Mouse (Mus musculus): ENCODE data around the gene Celf1.
"Not testable (repeated sequence)": the region's sequence is repeated elsewhere in the genome, so short reads cannot be mapped to it uniquely, and the experiment has no call there.

The Celf1 gene

GRCm38 (mm10) chr2:90941744-90942143, 1.6 kb downstream of the Celf1 start:
- DNase-seq = no peak

DNA sequence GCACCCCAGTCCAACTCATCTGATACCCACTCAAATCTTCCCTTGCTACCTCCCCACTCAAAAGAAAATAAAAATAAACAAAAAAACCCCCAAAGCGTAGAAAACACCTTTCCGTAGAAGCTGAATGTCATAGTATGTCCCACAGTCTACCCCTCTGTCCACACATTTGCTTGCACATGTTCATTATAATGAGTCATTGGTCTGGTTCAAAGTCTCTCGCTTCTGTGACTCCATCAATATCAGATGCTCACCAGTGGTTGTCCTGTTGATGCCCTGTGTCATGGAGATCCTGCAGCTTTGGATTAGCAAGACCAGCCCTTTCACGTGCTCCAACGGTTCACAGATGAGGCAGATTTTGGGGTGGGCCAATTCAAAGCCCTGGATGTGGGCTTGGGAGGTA, 10.0 kb downstream of the Celf1 start:
- DNase-seq = no peak

GRCm38 (mm10) chr2:90950582-90951194, 10.5 kb downstream of the Celf1 start:
- DNase-seq = no peak

DNA sequence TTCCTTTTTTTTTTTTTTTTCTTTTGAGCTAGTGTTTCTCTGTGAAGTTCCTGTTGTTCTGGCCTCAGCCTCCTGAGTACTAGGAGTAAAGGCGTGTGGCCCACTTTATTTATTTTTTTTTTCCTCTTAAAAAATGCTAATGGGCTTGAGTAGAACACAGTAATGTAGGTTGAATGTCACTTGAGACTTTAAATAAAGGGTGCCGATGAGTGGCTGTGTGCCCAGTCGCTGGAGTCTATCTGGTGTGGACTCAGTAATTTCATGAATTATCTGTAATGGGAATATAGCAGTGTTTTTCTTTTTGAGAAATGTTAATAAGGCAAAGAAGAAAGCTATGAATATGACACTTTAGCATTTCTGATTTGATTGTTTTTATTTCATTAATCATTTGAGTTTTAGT, 13.3 kb downstream of the Celf1 start:
- no peak for DNase-seq

DNA sequence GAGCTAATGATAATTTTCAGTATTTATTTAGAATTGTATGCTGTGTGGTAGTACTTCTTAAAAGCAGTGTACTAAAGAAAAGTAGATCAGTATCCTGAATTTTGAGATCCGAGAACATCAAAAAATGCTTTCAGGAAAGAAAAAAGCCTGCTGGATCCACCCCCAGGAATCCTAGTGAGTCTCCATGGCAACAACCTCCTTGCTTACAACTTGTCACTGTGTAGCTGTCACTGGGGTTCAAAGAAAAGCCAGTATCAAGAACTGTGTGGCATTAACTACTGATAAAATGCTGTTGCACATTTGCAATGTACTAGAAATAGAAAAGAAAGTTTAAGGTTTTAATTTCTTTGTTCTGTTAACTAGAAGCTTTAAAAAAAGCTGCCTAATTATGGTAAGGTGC, 15.9 kb downstream of the Celf1 start:
- no peak for DNase-seq

DNA sequence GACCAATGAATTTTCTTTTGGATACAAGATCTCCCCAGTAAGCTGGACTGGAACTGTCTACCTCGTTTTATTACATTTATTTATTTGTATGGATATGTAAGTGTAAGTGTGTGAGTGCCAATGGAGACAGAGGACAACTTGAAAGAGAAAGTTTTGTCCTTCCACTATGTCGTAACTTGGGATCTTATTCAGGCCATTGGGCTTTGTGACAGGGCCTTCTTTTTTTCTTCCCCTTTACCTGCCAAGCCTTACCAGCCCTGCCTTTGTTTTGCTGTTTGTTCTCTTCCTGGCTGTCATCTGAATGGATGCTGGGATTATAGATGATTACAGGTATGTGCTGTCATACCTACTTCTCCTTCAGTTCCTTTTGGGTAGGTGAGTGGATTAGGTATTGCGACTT, 18.7 kb downstream of the Celf1 start:
- DNase-seq = no peak

DNA sequence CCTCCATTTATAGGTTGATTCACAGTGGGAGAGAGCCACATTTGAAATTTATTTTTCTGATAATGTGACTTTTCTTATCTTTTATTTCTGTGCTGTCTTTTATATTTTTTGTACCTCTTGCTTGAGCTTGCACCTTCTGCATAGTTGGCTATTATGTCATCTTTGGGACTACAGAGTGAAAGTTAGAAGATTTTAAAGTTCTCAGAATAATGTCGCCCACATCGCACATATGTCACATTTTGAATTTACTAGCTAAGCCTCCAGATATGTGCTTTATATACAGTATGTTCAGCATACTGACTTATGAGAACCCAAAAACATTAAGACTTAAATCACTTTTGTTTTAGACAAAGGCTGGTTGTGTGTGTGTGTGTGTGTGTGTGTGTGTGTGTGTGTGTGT, 19.8 kb downstream of the Celf1 start:
- DNase-seq = no peak

- no peak for DNase-seq
Observed at GRCm38 (mm10) chr2:90963304-90963703, 23.1 kb downstream of the Celf1 start.

GRCm38 (mm10) chr2:90964811-90965465, 24.8 kb downstream of the Celf1 start:
- DNase-seq = peak; percentile 18

GRCm38 (mm10) chr2:90965466-90966080, 25.4 kb downstream of the Celf1 start:
- DNase-seq = no peak

- no peak for DNase-seq
Observed at GRCm38 (mm10) chr2:90970606-90971005, 30.4 kb downstream of the Celf1 start.

- DNase-seq = no peak
Observed at GRCm38 (mm10) chr2:90974101-90974500, 33.9 kb downstream of the Celf1 start.

DNA sequence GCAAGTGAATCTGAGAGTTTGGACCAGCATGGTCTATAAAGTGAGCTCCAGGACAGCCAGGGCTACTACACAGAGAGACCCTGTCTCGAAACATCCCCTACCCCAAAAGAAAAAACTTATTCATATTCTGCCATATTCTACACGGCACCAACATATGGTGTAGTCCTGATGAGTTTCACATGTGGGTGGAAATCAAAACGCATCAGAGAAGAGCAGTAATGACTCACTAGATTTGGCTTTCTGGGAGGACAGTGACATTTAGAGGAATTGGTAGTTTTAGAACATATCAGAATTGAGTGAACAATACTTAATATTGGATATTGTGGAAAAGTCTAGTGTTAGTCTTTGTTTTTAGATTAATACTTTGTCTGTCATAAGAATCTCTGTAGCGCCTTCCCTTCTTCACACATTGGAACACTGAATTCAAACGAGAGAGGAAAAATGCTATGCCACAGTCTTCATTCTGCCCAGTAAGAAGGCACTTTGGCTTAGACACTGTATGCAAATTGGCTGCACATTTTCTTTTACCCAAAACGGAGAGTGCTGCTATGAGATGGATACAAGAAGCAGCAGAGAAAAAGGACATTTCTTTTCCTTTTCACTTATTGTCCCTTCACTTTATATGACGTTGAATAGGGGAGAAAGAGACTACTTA, 35.1 kb downstream of the Celf1 start:
- no peak for DNase-seq

GRCm38 (mm10) chr2:90976590-90976989, 36.4 kb downstream of the Celf1 start:
- DNase-seq = no peak

DNA sequence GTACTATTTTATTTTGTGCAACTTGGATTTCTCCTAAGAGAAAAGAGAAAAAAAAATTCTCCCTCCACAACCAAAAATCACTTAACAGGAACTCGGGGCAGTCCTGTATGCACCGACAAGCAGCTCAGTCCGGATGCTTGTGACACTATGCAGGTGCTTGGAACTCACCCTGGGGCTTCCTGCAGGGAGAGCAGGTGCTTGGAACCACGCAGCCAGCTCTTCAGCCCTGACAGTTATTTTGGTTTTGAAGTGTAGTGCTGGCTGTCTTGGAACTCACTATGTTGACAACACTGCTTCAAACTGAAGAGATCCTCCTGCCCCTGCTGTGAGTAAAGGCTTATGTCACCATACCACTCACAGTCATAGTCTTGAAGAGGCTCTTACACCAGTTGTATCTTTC, 37.1 kb downstream of the Celf1 start:
- no peak for DNase-seq

- DNase-seq = no peak
Observed at GRCm38 (mm10) chr2:90986055-90986454, 45.9 kb downstream of the Celf1 start.

DNA sequence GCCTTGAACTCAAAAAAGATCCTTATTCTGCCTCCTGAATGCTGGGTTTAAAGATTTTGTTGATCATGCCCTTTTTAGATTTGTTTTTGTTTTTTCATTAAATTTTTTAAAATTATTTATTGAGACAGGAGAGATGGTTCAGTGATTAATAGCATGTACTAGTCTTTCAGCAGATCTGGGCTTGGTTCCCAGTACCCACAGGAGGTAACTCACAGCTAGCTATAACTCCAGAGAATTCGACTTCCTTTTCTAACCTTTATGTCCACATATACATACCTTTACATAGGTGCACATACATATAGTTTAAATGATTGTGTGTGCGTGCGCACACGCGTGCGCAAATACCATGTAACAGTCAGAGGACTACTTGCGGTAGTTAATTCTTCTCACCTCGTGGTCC, 68.4 kb downstream of the Celf1 start:
- DNase-seq = no peak

DNA sequence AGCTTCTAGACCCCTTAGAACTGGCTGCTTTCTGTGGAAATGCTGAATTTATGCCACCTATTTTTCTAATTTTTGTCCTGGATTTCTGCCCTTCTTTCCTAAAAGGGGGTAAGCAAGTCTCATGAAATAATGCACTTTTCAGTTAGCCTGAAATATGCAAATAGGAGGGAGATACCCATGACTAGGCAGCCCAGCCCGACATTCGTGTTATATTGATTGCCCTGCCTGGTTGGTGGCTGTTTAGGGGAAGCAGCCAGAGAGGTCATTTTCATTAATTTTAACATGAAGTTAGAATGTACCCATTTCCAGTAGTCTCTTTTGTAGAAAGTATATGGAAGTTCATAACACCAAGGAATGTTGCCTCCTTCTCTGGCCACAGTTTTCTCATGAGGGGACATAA, 73.7 kb downstream of the Celf1 start:
- DNase-seq = no peak

- no peak for DNase-seq
Observed at GRCm38 (mm10) chr2:91015386-91015785, 75.2 kb downstream of the Celf1 start.

DNA sequence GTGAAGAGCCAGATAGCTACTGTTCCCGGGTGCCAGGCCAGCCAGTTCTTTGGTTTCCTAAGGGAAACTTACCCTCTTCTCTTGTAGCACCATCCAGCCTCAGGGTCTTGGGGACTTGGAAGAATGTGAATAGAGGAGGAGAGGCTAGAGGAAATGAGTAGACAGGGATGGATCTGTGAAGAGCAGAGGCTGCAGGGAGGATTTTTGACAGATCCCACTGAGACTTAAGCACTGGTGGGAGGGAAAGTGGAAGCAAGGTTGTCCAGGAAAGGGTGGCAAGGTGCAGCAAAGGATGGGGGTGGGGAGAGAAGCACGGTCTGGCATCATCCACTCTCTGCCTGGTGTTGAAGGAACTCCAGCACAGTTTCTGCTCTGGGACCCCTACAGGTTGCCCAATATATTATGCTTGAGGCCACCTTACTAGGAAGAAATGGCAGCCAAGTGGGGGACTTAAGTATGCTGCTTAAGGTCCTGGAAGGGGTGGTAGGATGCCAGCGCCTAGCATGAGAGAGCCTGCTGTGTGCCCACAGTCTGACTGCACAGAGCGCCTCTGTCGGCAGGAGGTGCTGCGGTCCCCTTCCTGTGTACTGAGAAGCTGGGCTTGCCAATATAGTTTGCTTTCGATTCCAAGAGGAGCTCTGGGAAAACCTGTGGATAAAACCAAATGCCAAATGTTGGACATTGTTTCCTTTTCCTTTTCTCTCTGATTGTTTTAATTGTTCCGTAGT, 78.0 kb downstream of the Celf1 start:
- peak; percentile 22 for DNase-seq

DNA sequence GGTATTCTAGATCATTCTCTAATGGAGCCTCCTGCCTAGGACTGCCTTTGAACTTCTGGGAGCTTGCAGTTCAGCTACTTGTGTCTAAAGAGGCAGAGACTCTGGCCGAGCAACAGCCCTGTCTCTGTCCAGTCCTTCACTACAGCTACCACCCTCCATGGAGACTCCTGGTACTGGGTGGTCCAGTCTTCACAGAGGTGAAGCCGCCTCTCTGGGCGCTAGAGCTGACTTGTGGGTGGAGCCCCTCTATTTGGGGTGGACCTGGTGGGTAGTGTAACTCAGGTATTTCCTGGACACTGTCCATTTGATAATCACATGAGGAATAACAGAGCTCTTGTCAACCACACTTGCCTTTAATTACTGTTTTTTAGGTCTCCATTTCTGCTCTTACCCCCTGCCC, 79.7 kb downstream of the Celf1 start:
- no peak for DNase-seq

- not testable (repeated sequence) for DNase-seq
Observed at GRCm38 (mm10) chr2:91022266-91022665, 82.1 kb downstream of the Celf1 start.

DNA sequence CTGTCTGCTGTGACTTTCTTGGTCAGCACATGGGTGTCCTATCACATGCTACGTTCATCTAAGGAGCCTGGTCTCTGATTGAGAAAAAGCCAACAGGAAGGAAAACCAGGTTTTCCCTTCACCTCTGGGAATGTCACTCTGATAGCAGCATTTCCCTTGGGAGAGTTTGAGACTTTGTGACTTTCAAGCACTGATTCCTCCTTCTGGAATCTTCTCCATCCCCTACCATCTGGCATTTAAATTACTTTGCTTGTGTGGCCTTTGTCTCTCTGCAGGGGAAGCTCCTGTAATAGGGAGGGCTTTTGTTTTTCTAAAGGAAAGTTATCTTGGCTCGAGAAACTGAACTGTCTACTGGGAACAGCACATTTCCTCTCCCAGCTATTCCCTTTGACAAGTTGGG, 82.9 kb downstream of the Celf1 start:
- no peak for DNase-seq
